Mouse (Mus musculus) cortical plate, adult 2 months (tissue): ENCODE measurements at regions not wholly inside any gene's neighbourhood (a gene's known extent, or its start where the extent isn't known, plus 50 kb on each side); places are given as distances from the start of the nearest gene placed in this dataset.

Experiments
- CTCF ChIP-seq: fragments of 200-500 bp; IDR thresholded peaks from 2 replicates; pipeline ENCODE4 v1.5.1; 2011; ENCODE audit warnings: mild to moderate bottlenecking, control low read depth, low read length; ENCODE audit not compliant: insufficient read depth; ENCODE audit errors: extremely low read depth
- POLR2A ChIP-seq: fragments of 200-500 bp; IDR thresholded peaks from 2 replicates; pipeline ENCODE4 v1.6.1; 2011; ENCODE audit warnings: mild to moderate bottlenecking, low read length, control low read depth; ENCODE audit not compliant: insufficient read depth; ENCODE audit errors: extremely low read depth

DNA sequence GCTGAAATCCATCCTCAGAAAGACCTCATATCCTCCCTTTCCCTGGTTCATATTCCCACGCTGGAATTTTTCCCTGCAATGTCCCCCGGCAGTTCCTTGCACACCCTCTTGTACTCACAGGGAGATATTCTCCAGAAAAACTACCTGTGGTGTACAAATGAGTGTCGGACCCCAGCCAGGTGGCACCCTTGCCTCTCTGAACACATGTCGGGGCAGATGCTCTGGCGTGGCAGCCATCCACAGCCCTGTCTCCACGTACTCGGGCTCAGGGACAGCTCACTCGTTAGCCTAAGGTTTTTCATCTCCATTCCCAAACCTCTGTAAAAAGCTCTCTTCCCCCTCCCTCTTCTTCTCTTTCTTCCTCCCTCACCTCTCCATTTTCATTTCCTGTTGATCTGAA, 100.1 kb upstream of the Egln3 start:
- TF ChIP-seq POLR2A: no peak
- no peak for TF ChIP-seq CTCF
